Mouse (Mus musculus) liver, postnatal 0 days (tissue): ENCODE results near the gene B230307C23Rik. TPM values are rescaled to one million over a fixed set of nuclear protein-coding genes. Genes with fewer than 3 reads are reported as not detected.
A peak's percentile ranks its signal among the peaks of the same experiment; 100 is the strongest.

ENCODE experiments used
- ATAC-seq: fragments of 200-750 bp; cut with Nextera tagmentation; 2 replicates; pipeline ENCODE4 v1.8.0; 2017; ENCODE audit warnings: mild to moderate bottlenecking, moderate library complexity
- DNase-seq: peaks from one replicate; pipeline ENCODE4 v3.0.0-alpha.2; 2016
- H3K27ac ChIP-seq: fragments of 300-500 bp; sonication (generic); 2 replicates; pipeline ENCODE4 v1.5.1; 2014; ENCODE audit warnings: antibody characterized with exemption, moderate library complexity, mild to moderate bottlenecking, low read depth
- H3K27me3 ChIP-seq: fragments of 300-500 bp; sonication (generic); 2 replicates; pipeline ENCODE4 v1.6.1; 2014; ENCODE audit warnings: low read length, control low read depth, mixed read lengths; ENCODE audit not compliant: insufficient read depth
- H3K36me3 ChIP-seq: fragments of 300-500 bp; sonication (generic); replicated peaks from 2 replicates; pipeline ENCODE4 v1.6.1; 2014; ENCODE audit warnings: mild to moderate bottlenecking, control low read depth, low read length, moderate library complexity, mixed read lengths; ENCODE audit not compliant: insufficient read depth
- H3K4me1 ChIP-seq: fragments of 300-500 bp; sonication (generic); 2 replicates; pipeline ENCODE4 v1.6.1; 2014; ENCODE audit warnings: antibody characterized with exemption, mild to moderate bottlenecking, control low read depth; ENCODE audit not compliant: insufficient read depth
- H3K4me2 ChIP-seq: fragments of 300-500 bp; sonication (generic); 2 replicates; pipeline ENCODE4 v1.6.1; 2014; ENCODE audit warnings: low read depth, mild to moderate bottlenecking, low read length, moderate library complexity, mixed read lengths
- H3K4me3 ChIP-seq: fragments of 300-500 bp; sonication (generic); 2 replicates; pipeline ENCODE4 v1.5.1; 2014; ENCODE audit warnings: low read depth, low read length
- H3K9ac ChIP-seq: fragments of 300-500 bp; sonication (generic); replicated peaks from 2 replicates; pipeline ENCODE4 v1.6.1; 2014; ENCODE audit warnings: mild to moderate bottlenecking, moderate library complexity
- H3K9me3 ChIP-seq: fragments of 300-500 bp; sonication (generic); 2 replicates; pipeline ENCODE4 v1.6.1; 2016; ENCODE audit warnings: mild to moderate bottlenecking, control low read depth, low read length, mixed read lengths
- CTCF ChIP-seq: sonication (generic); IDR thresholded peaks from 2 replicates; pipeline ENCODE4 v1.5.1; 2016; ENCODE audit warnings: antibody characterized with exemption, low read depth
- EP300 ChIP-seq: IDR thresholded peaks from 2 replicates; pipeline ENCODE4 v1.6.1; 2016; ENCODE audit warnings: antibody characterized with exemption, low read depth, mild to moderate bottlenecking
- WGBS: fragments of 180-500 bp; shearing (Covaris S2); extraction: QIAGEN DNeasy Blood & Tissue Kit; methylation state at CpG from one replicate; pipeline ENCODE4 v1.1.7; 2014; ENCODE audit not compliant: insufficient replicate concordance; 5-methylcytosine and 5-hydroxymethylcytosine counted together
- polyA plus RNA-seq: library from polyadenylated mRNA; unstranded; fragments of >200 nt; fragmentation: Nextera tagmentation; extraction: Ambion mirVana; gene quantifications from 2 replicates; pipeline ENCODE4 v1.2.1, GENCODE M21; 2015

Gene B230307C23Rik
- polyA plus RNA-seq, 1 experiment from 2014 or later = 11.2 TPM

- TF ChIP-seq CTCF (no peak), EP300 (no peak)
- whole genome bisulfite sequencing = 87% methylated on average over 2 of the region's 2 CpGs
- H3K27me3 ChIP-seq = no peaks in the 10 kb centered on the region
- H3K9ac ChIP-seq = no peak overlapping the region
- DNase-seq (no peak), ATAC-seq (no peak)
- no peak overlapping the region for H3K4me3 ChIP-seq
- H3K4me1 ChIP-seq = peaks cover 27% of the 10 kb centered on the region
- no peak overlapping the region for H3K4me2 ChIP-seq
- peaks cover 42% of the 10 kb centered on the region for H3K36me3 ChIP-seq
- H3K9me3 ChIP-seq = no peaks in the 10 kb centered on the region
- no peak overlapping the region for H3K27ac ChIP-seq
Observed at GRCm38 (mm10) chr16:97956011-97956410, 41.1 kb upstream of the B230307C23Rik start.

- TF ChIP-seq EP300 (no peak), CTCF (no peak)
- H3K27ac ChIP-seq = no peak overlapping the region
- H3K9me3 ChIP-seq = no peaks in the 10 kb centered on the region
- no peak overlapping the region for H3K4me3 ChIP-seq
- no peak overlapping the region for H3K4me2 ChIP-seq
- H3K4me1 ChIP-seq = peaks cover 33% of the 10 kb centered on the region
- no peak for ATAC-seq
- no peak overlapping the region for H3K9ac ChIP-seq
- no peaks in the 10 kb centered on the region for H3K27me3 ChIP-seq
- peaks cover 26% of the 10 kb centered on the region for H3K36me3 ChIP-seq
- DNase-seq = no peak
Observed at GRCm38 (mm10) chr16:97957626-97958025, 39.5 kb upstream of the B230307C23Rik start.

GRCm38 (mm10) chr16:97958401-97958973 is 38.6 kb upstream of the B230307C23Rik start:
- Histone ChIP-seq H3K36me3 (peaks cover 18% of the 10 kb centered on the region; the same call in 1 of the 2 replicates), H3K9me3 (no peaks in the 10 kb centered on the region), H3K4me3 (no peak overlapping the region), H3K4me2 (no peak overlapping the region), H3K27me3 (no peaks in the 10 kb centered on the region), H3K9ac (no peak overlapping the region), H3K4me1 (peaks cover 34% of the 10 kb centered on the region), H3K27ac (no peak overlapping the region)
- ATAC-seq (no peak), DNase-seq (no peak)
- TF ChIP-seq CTCF (no peak), EP300 (peak; percentile 69)

- DNase-seq = no peak
- no peak for TF ChIP-seq CTCF
- no peak for TF ChIP-seq EP300
- no peak overlapping the region for H3K4me3 ChIP-seq
- peaks cover 12% of the 10 kb centered on the region; the same call in 1 of the 2 replicates for H3K36me3 ChIP-seq
- peak overlapping the region; percentile 95 for H3K27ac ChIP-seq
- WGBS = 60% methylated on average over 3 of the region's 3 CpGs
- H3K4me1 ChIP-seq = peaks cover 32% of the 10 kb centered on the region
- H3K27me3 ChIP-seq = no peaks in the 10 kb centered on the region
- no peak for ATAC-seq
- no peak overlapping the region for H3K9ac ChIP-seq
- no peaks in the 10 kb centered on the region for H3K9me3 ChIP-seq
- H3K4me2 ChIP-seq = peak overlapping the region; percentile 83; the same call in 1 of the 2 replicates
Observed at GRCm38 (mm10) chr16:97960348-97960747, 36.8 kb upstream of the B230307C23Rik start.

GRCm38 (mm10) chr16:97961381-97962150 is 35.5 kb upstream of the B230307C23Rik start:
- 4% methylated on average over 30 of the region's 36 CpGs for WGBS
- no peaks in the 10 kb centered on the region for H3K9me3 ChIP-seq
- TF ChIP-seq EP300 (peak; percentile 53; the same call in 1 of the 2 replicates), CTCF (no peak)
- peak overlapping the region; percentile 77 for H3K4me3 ChIP-seq
- H3K27me3 ChIP-seq = no peaks in the 10 kb centered on the region
- peak; percentile 32 for ATAC-seq
- DNase-seq = no peak
- peak overlapping the region; percentile 83 for H3K9ac ChIP-seq
- peaks cover 2% of the 10 kb centered on the region; the same call in 1 of the 2 replicates for H3K36me3 ChIP-seq
- peak overlapping the region; percentile 95 for H3K27ac ChIP-seq
- H3K4me1 ChIP-seq = peaks cover 32% of the 10 kb centered on the region
- H3K4me2 ChIP-seq = peak overlapping the region; percentile 83

GRCm38 (mm10) chr16:97962151-97962948 is 34.8 kb upstream of the B230307C23Rik start, which contains the start of the genes C2cd2 and Zbtb21:
C2cd2 (minus strand) TSS chr16:97962598.
Zbtb21 (minus strand) TSS chr16:97962622.
- TF ChIP-seq EP300 (no peak), CTCF (no peak)
- Histone ChIP-seq H3K4me2 (peak within 1 kb of the TSS; percentile 83), H3K9me3 (no peaks in the 10 kb centered on the region), H3K27me3 (no peaks in the 10 kb centered on the region), H3K4me3 (peak within 1 kb of the TSS; percentile 77), H3K9ac (peak within 1 kb of the TSS; percentile 83), H3K27ac (peak within 1 kb of the TSS; percentile 95), H3K4me1 (peaks cover 32% of the 10 kb centered on the region), H3K36me3 (no peaks in the 10 kb centered on the region)
- peak; percentile 92 for ATAC-seq
- under 1% methylated on average over 73 of the region's 78 CpGs for WGBS
- DNase-seq = peak; percentile 94
